Mouse (Mus musculus) intestine, embryonic 14.5 days (tissue): Measurements from ENCODE around the gene Gm15319. TPM values are rescaled to one million over a fixed set of nuclear protein-coding genes. Genes with fewer than 3 reads are reported as not detected.
"Not testable (repeated sequence)": the region's sequence is repeated elsewhere in the genome, so short reads cannot be mapped to it uniquely, and the experiment has no call there.

Experiments
- ATAC-seq: fragments of 200-750 bp; cut with Nextera tagmentation; replicated peaks from 2 replicates; pipeline ENCODE4 v1.8.0; 2017; ENCODE audit warnings: low read depth, moderate number of reproducible peaks, moderate TSS enrichment, moderate library complexity; ENCODE audit not compliant: low FRiP score, low TSS enrichment
- DNase-seq: peaks from one replicate; pipeline ENCODE4 v3.0.0-alpha.2; 2018; ENCODE audit warnings: low spot score
- H3K27ac ChIP-seq: fragments of 300-500 bp; sonication (generic); 2 replicates; pipeline ENCODE4 v1.5.1; 2014; ENCODE audit warnings: low read depth, mild to moderate bottlenecking, control low read depth
- H3K27me3 ChIP-seq: fragments of 300-500 bp; sonication (generic); replicated peaks from 2 replicates; pipeline ENCODE4 v1.6.1; 2014; ENCODE audit warnings: low read length, control low read depth; ENCODE audit not compliant: control insufficient read depth, insufficient read depth
- H3K36me3 ChIP-seq: fragments of 300-500 bp; sonication (generic); 2 replicates; pipeline ENCODE4 v1.6.1; 2014; ENCODE audit warnings: low read length, control low read depth; ENCODE audit not compliant: control insufficient read depth, insufficient read depth
- H3K4me1 ChIP-seq: fragments of 300-500 bp; sonication (generic); replicated peaks from 2 replicates; pipeline ENCODE4 v1.6.1; 2014; ENCODE audit warnings: low read length, control low read depth, mixed read lengths; ENCODE audit not compliant: control insufficient read depth, insufficient read depth
- H3K4me2 ChIP-seq: fragments of 300-500 bp; sonication (generic); 2 replicates; pipeline ENCODE4 v1.6.1; 2014; ENCODE audit warnings: low read length
- H3K4me3 ChIP-seq: fragments of 300-500 bp; sonication (generic); 2 replicates; pipeline ENCODE4 v1.5.1; 2014; ENCODE audit warnings: low read depth, low read length, control low read depth, mixed read lengths
- H3K9ac ChIP-seq: fragments of 300-500 bp; sonication (generic); 2 replicates; pipeline ENCODE4 v1.6.1; 2014; ENCODE audit warnings: mild to moderate bottlenecking, low read length
- H3K9me3 ChIP-seq: fragments of 300-500 bp; sonication (generic); 2 replicates; pipeline ENCODE4 v1.6.1; 2016; ENCODE audit warnings: low read length, control low read depth; ENCODE audit not compliant: control insufficient read depth
- WGBS: fragments of 180-500 bp; shearing (Covaris S2); extraction: QIAGEN DNeasy Blood & Tissue Kit; methylation state at CpG from one replicate; pipeline ENCODE4 v1.1.7; 2014; 5-methylcytosine and 5-hydroxymethylcytosine counted together
- polyA plus RNA-seq: library from polyadenylated mRNA; unstranded; fragments of >200 nt; fragmentation: Nextera tagmentation; extraction: Ambion mirVana; gene quantifications from 2 replicates; pipeline ENCODE4 v1.2.1, GENCODE M21; 2014

Gm15319 gene
- polyA plus RNA-seq, 1 experiment from 2014 or later = 0.72 TPM

- not testable (repeated sequence) for H3K4me3 ChIP-seq, H3K27ac ChIP-seq, H3K4me2 ChIP-seq, H3K27me3 ChIP-seq, ATAC-seq, DNase-seq, H3K4me1 ChIP-seq, H3K9ac ChIP-seq, H3K9me3 ChIP-seq, H3K36me3 ChIP-seq
- 53% methylated on average over 2 of the region's 2 CpGs for whole genome bisulfite sequencing
Observed at GRCm38 (mm10) chr8:20382146-20382545, 19.1 kb upstream of the Gm15319 start.

GRCm38 (mm10) chr8:20381637-20382036 is 18.6 kb upstream of the Gm15319 start:
- not testable (repeated sequence) for H3K27me3 ChIP-seq, H3K4me1 ChIP-seq, H3K36me3 ChIP-seq, ATAC-seq, H3K9ac ChIP-seq, H3K9me3 ChIP-seq, H3K27ac ChIP-seq, H3K4me3 ChIP-seq, DNase-seq, H3K4me2 ChIP-seq
- 97% methylated on average over 2 of the region's 3 CpGs for WGBS

- not testable (repeated sequence) for H3K27me3 ChIP-seq, H3K4me2 ChIP-seq, H3K36me3 ChIP-seq, H3K4me1 ChIP-seq, ATAC-seq, H3K4me3 ChIP-seq, H3K9me3 ChIP-seq, H3K9ac ChIP-seq, DNase-seq, H3K27ac ChIP-seq
- WGBS = 83% methylated on average over 1 of the region's 5 CpGs
Observed at GRCm38 (mm10) chr8:20381239-20381620, 18.2 kb upstream of the Gm15319 start.

- 73% methylated on average over 6 of the region's 7 CpGs for WGBS
- peak; percentile 87 for ATAC-seq
- not testable (repeated sequence) for H3K27ac ChIP-seq, H3K9ac ChIP-seq, H3K36me3 ChIP-seq, H3K4me3 ChIP-seq, H3K9me3 ChIP-seq, H3K27me3 ChIP-seq, H3K4me1 ChIP-seq, H3K4me2 ChIP-seq, DNase-seq
Observed at GRCm38 (mm10) chr8:20380590-20381238, 17.7 kb upstream of the Gm15319 start.

GRCm38 (mm10) chr8:20379650-20380436 is 16.8 kb upstream of the Gm15319 start:
- not testable (repeated sequence) for H3K27me3 ChIP-seq, DNase-seq, H3K36me3 ChIP-seq, H3K4me1 ChIP-seq, H3K4me3 ChIP-seq, H3K27ac ChIP-seq, H3K4me2 ChIP-seq, H3K9ac ChIP-seq, H3K9me3 ChIP-seq
- WGBS = no CpG with 5 or more reads among the region's 4 CpGs
- peak; percentile 43 for ATAC-seq

GRCm38 (mm10) chr8:20378786-20379649 is 16.0 kb upstream of the Gm15319 start:
- DNase-seq, H3K4me3 ChIP-seq, H3K9me3 ChIP-seq, H3K9ac ChIP-seq, H3K4me2 ChIP-seq, H3K36me3 ChIP-seq, H3K27ac ChIP-seq, H3K4me1 ChIP-seq, H3K27me3 ChIP-seq: not testable (repeated sequence)
- ATAC-seq = peak; percentile 88
- 82% methylated on average over 4 of the region's 8 CpGs for WGBS

DNA sequence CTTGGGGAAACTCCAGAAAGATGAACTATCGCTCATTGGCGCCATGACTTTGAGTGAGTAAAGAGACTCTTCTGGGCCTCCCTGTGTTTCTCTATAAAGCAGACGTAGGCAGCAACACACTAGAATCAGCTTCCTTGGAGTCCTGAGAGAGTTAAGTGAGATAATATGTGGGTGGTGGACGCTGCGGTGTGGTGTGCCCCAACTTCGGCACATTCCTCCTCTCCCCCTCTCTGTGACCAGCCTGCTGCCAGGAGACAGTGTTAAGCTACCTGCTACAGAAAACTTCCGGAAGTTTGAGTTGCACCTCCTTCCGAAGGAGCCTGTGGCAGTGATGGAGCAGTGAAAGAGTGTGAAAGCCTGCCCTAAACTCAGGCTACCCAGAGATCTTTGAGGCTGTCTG is 15.3 kb upstream of the Gm15319 start:
- not testable (repeated sequence) for ATAC-seq

GRCm38 (mm10) chr8:20375698-20376097 is 12.7 kb upstream of the Gm15319 start:
- H3K4me1 ChIP-seq, H3K27me3 ChIP-seq, H3K4me2 ChIP-seq, H3K9ac ChIP-seq, ATAC-seq, H3K4me3 ChIP-seq, H3K9me3 ChIP-seq, H3K36me3 ChIP-seq, DNase-seq, H3K27ac ChIP-seq: not testable (repeated sequence)
- WGBS = no CpG with 5 or more reads among the region's 3 CpGs

More for the DNA sequence above, 15.3 kb upstream of the Gm15319 start:
- H3K4me2 ChIP-seq, H3K27me3 ChIP-seq, H3K4me3 ChIP-seq, H3K4me1 ChIP-seq, H3K36me3 ChIP-seq, H3K27ac ChIP-seq, DNase-seq, H3K9ac ChIP-seq, H3K9me3 ChIP-seq: not testable (repeated sequence)
- WGBS = 79% methylated on average over 4 of the region's 8 CpGs
